Mouse (Mus musculus): ENCODE measurements at regions not wholly inside any gene's neighbourhood (a gene's known extent, or its start where the extent isn't known, plus 50 kb on each side); places are given as distances from the start of the nearest gene placed in this dataset.

GRCm38 (mm10) chr16:51457166-51457565 is 573.9 kb upstream of the Cblb start:
- no peak for DNase-seq (ENCODE audit: low spot score)
- intact Hi-C loops (cut with DNase I) = no loop called here

- no peak for DNase-seq (ENCODE audit: low spot score)
- intact Hi-C loops (cut with DNase I) = no loop called here
These were observed 555.3 kb upstream of the Cblb start for GRCm38 (mm10) chr16:51475690-51476089.

GRCm38 (mm10) chr16:51496096-51496495 is 534.9 kb upstream of the Cblb start:
- no peak for DNase-seq (ENCODE audit: low spot score)
- intact Hi-C loops (cut with DNase I) = no loop called here

GRCm38 (mm10) chr16:51497777-51498176 is 533.2 kb upstream of the Cblb start:
- DNase-seq (ENCODE audit: low spot score) = no peak
- intact Hi-C loops (cut with DNase I) = no loop called here

- intact Hi-C loops (cut with DNase I) = no loop called here
- no peak for DNase-seq (ENCODE audit: low spot score)
These were observed 513.9 kb upstream of the Cblb start for GRCm38 (mm10) chr16:51517079-51517478.

- no peak for DNase-seq (ENCODE audit: low spot score)
- intact Hi-C loops (cut with DNase I) = no loop called here
These were observed 510.3 kb upstream of the Cblb start for GRCm38 (mm10) chr16:51520762-51521161.

GRCm38 (mm10) chr16:51521317-51522092 is 509.5 kb upstream of the Cblb start:
- intact Hi-C loops (cut with DNase I) = no loop called here
- DNase-seq (ENCODE audit: low spot score) = no peak

- intact Hi-C loops (cut with DNase I) = no loop called here
- DNase-seq (ENCODE audit: low spot score) = no peak
These were observed 507.0 kb upstream of the Cblb start for GRCm38 (mm10) chr16:51524023-51524422.

GRCm38 (mm10) chr16:51532496-51532895 is 498.5 kb upstream of the Cblb start:
- DNase-seq (ENCODE audit: low spot score) = no peak
- intact Hi-C loops (cut with DNase I) = no loop called here

GRCm38 (mm10) chr16:51543769-51544168 is 487.3 kb upstream of the Cblb start:
- no peak for DNase-seq (ENCODE audit: low spot score)
- intact Hi-C loops (cut with DNase I) = no loop called here

GRCm38 (mm10) chr16:51547032-51547431 is 484.0 kb upstream of the Cblb start:
- intact Hi-C loops (cut with DNase I) = no loop called here
- DNase-seq (ENCODE audit: low spot score) = no peak

- intact Hi-C loops (cut with DNase I) = no loop called here
- DNase-seq (ENCODE audit: low spot score) = no peak
These were observed 468.0 kb upstream of the Cblb start for GRCm38 (mm10) chr16:51562866-51563658.

GRCm38 (mm10) chr16:51564064-51564463 is 467.0 kb upstream of the Cblb start:
- DNase-seq (ENCODE audit: low spot score) = no peak
- intact Hi-C loops (cut with DNase I) = no loop called here

- DNase-seq (ENCODE audit: low spot score) = no peak
- intact Hi-C loops (cut with DNase I) = no loop called here
These were observed 453.0 kb upstream of the Cblb start for GRCm38 (mm10) chr16:51577915-51578593.

GRCm38 (mm10) chr16:51580525-51580924 is 450.5 kb upstream of the Cblb start:
- intact Hi-C loops (cut with DNase I) = no loop called here
- DNase-seq (ENCODE audit: low spot score) = no peak

- no peak for DNase-seq (ENCODE audit: low spot score)
- intact Hi-C loops (cut with DNase I) = no loop called here
These were observed 441.1 kb upstream of the Cblb start for GRCm38 (mm10) chr16:51589924-51590397.

GRCm38 (mm10) chr16:51617579-51617978 is 413.4 kb upstream of the Cblb start:
- DNase-seq (ENCODE audit: low spot score) = no peak
- intact Hi-C loops (cut with DNase I) = no loop called here

- intact Hi-C loops (cut with DNase I) = no loop called here
- DNase-seq (ENCODE audit: low spot score) = no peak
These were observed 384.4 kb upstream of the Cblb start for GRCm38 (mm10) chr16:51646646-51647045.

- intact Hi-C loops (cut with DNase I) = no loop called here
- no peak for DNase-seq (ENCODE audit: low spot score)
These were observed 380.9 kb upstream of the Cblb start for GRCm38 (mm10) chr16:51650100-51650499.

GRCm38 (mm10) chr16:51650683-51651082 is 380.3 kb upstream of the Cblb start:
- no peak for DNase-seq (ENCODE audit: low spot score)
- intact Hi-C loops (cut with DNase I) = no loop called here

GRCm38 (mm10) chr16:51661693-51662092 is 369.3 kb upstream of the Cblb start:
- intact Hi-C loops (cut with DNase I) = no loop called here
- no peak for DNase-seq (ENCODE audit: low spot score)

Data from heart, postnatal 25 days (tissue).